In the genomic region with DNA sequence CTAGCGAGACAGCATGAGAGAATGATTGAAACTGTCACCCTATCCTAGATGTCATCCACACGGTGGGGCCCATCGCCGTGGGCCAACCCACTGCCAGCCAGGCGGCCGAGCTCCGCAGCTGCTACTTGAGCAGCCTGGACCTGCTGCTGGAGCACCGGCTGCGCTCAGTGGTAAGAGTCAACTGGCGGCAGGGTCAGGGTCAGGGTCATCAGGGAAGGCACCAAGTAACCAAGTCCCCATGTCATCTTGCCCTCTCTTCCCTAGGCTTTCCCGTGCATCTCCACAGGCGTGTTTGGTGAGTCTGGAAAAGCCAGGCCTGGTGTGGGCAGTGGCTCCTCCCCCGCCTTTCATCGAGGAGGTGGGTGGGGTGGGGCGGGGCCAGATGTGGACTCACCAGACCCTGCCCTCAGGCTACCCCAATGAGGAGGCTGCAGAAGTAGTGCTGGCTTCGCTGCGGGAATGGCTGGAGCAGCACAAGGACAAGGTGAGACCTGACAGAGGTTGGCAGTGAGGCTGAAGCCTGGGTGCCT, we compare ENCODE assay signal across 8 mouse cellular contexts. TPM values are rescaled to one million over a fixed set of nuclear protein-coding genes. Genes with fewer than 3 reads are reported as not detected.
DNase-seq lines count a peak whose midpoint lies in the region; ATAC-seq and TF ChIP-seq lines count a peak whose summit lies in the region.

No protein-coding gene starts in this region.

- no peak overlapping the region for H3K4me3 ChIP-seq in hindbrain, postnatal 0 days (ENCODE audit: low read length)
- H3K4me3 ChIP-seq in liver, embryonic 13.5 days (replicated peaks): no peak overlapping the region
- no peak overlapping the region for H3K4me3 ChIP-seq in neural tube, embryonic 15.5 days (replicated peaks)

- no peak overlapping the region for H3K27ac ChIP-seq in hindbrain, postnatal 0 days
- no peak overlapping the region for H3K27ac ChIP-seq in liver, embryonic 13.5 days
- no peak overlapping the region for H3K27ac ChIP-seq in neural tube, embryonic 15.5 days (replicated peaks)

- H3K4me2 ChIP-seq in hindbrain, postnatal 0 days (ENCODE audit: low read depth, low read length): no peak overlapping the region
- H3K4me2 ChIP-seq in liver, embryonic 13.5 days: no peak overlapping the region
- H3K4me2 ChIP-seq in neural tube, embryonic 15.5 days: no peak overlapping the region

- no peak overlapping the region for H3K9ac ChIP-seq in hindbrain, postnatal 0 days (replicated peaks; ENCODE audit: low read length)
- no peak overlapping the region for H3K9ac ChIP-seq in liver, embryonic 13.5 days
- H3K9ac ChIP-seq in neural tube, embryonic 15.5 days (replicated peaks): no peak overlapping the region

- ATAC-seq in hindbrain, postnatal 0 days: 0 out of 2 replicates have a peak, but pooled peaks have one; percentile 13
- ATAC-seq in liver, embryonic 13.5 days (ENCODE audit: low read depth): peak; percentile 38; the same call in 1 of the 2 replicates
- ATAC-seq in neural tube, embryonic 15.5 days (ENCODE audit: low FRiP score): peak; percentile 12; the same call in 1 of the 2 replicates
- no peak for ATAC-seq in granulocyte monocyte progenitor cell, adult 5-6 weeks (replicated peaks; ENCODE audit: poor library complexity, severe bottlenecking)

- H3K4me1 ChIP-seq in hindbrain, postnatal 0 days (ENCODE audit: insufficient read depth, low read length): no peaks in the 10 kb centered on the region
- H3K4me1 ChIP-seq in liver, embryonic 13.5 days (replicated peaks): peaks cover 31% of the 10 kb centered on the region
- H3K4me1 ChIP-seq in neural tube, embryonic 15.5 days: peaks cover 28% of the 10 kb centered on the region

- no peaks in the 10 kb centered on the region for H3K9me3 ChIP-seq in hindbrain, postnatal 0 days (ENCODE audit: low read length)
- no peaks in the 10 kb centered on the region for H3K9me3 ChIP-seq in liver, embryonic 13.5 days (replicated peaks)
- H3K9me3 ChIP-seq in neural tube, embryonic 15.5 days (replicated peaks): no peaks in the 10 kb centered on the region

- no peaks in the 10 kb centered on the region for H3K27me3 ChIP-seq in hindbrain, postnatal 0 days (ENCODE audit: insufficient read depth, low read length)
- peaks cover 6% of the 10 kb centered on the region; the same call in 1 of the 2 replicates for H3K27me3 ChIP-seq in liver, embryonic 13.5 days
- H3K27me3 ChIP-seq in neural tube, embryonic 15.5 days (replicated peaks): peaks cover 3% of the 10 kb centered on the region; the same call in 1 of the 2 replicates

- H3K36me3 ChIP-seq in hindbrain, postnatal 0 days (ENCODE audit: insufficient read depth, low read length): peaks cover 35% of the 10 kb centered on the region
- peaks cover 53% of the 10 kb centered on the region for H3K36me3 ChIP-seq in liver, embryonic 13.5 days
- H3K36me3 ChIP-seq in neural tube, embryonic 15.5 days: peaks cover 46% of the 10 kb centered on the region

- WGBS in hindbrain, postnatal 0 days: 19% methylated on average over 17 of the region's 17 CpGs
- WGBS in liver, embryonic 13.5 days (ENCODE audit: insufficient replicate concordance): 41% methylated on average over 17 of the region's 17 CpGs
- 9% methylated on average over 17 of the region's 17 CpGs for WGBS in neural tube, embryonic 15.5 days

- DNase-seq in ES-CJ7 (ENCODE audit: low read depth, low spot score): peak; percentile 81
- DNase-seq in embryo, embryonic 10 days (ENCODE audit: low spot score): peak; percentile 75
- DNase-seq in hindbrain, postnatal 0 days (ENCODE audit: low spot score): no peak
- no peak for DNase-seq in liver, embryonic 13.5 days
- DNase-seq in thymus, postnatal 4 days: no peak
- no peak for DNase-seq in natural killer cell, adult 2 months (ENCODE audit: low spot score in 2 of 2)

- no peak for TF ChIP-seq CTCF in hindbrain, postnatal 0 days (IDR thresholded peaks at IDR 0.05; ENCODE audit: low read depth)

RNA-seq across cellular contexts. Expression of a gene that starts 9.3 kb away (rescaled TPM):
- total RNA-seq in hindbrain, postnatal 0 days (2014; rRNA removed): 216 and 233 TPM in 2 replicates
- 248 and 253 TPM in 2 replicates for polyA plus RNA-seq in hindbrain, postnatal 0 days (2015; fragmentation: Nextera tagmentation; extraction: Ambion mirVana)
- 68.9 and 69.3 TPM in 2 replicates for polyA plus RNA-seq in liver, embryonic 13.5 days (2015; fragmentation: Nextera tagmentation; extraction: Ambion mirVana)
- polyA plus RNA-seq in neural tube, embryonic 15.5 days (2015; fragmentation: Nextera tagmentation; extraction: Ambion mirVana): 226 and 235 TPM in 2 replicates
- total RNA-seq in granulocyte monocyte progenitor cell, adult 5-6 weeks (2014; fragmentation: Nextera tagmentation): 61.0 and 61.2 TPM in 2 replicates
- total RNA-seq in granulocyte monocyte progenitor cell, adult 5-6 weeks (2017): 63.0 and 69.0 TPM in 2 replicates

RNA-seq across cellular contexts. Expression of a gene that starts 20.6 kb away (rescaled TPM):
- total RNA-seq in hindbrain, postnatal 0 days (2014; rRNA removed): 1,715 and 1,845 TPM in 2 replicates
- 2,044 and 2,080 TPM in 2 replicates for polyA plus RNA-seq in hindbrain, postnatal 0 days (2015; fragmentation: Nextera tagmentation; extraction: Ambion mirVana)
- 734 and 757 TPM in 2 replicates for polyA plus RNA-seq in liver, embryonic 13.5 days (2015; fragmentation: Nextera tagmentation; extraction: Ambion mirVana)
- 1,209 and 1,254 TPM in 2 replicates for polyA plus RNA-seq in neural tube, embryonic 15.5 days (2015; fragmentation: Nextera tagmentation; extraction: Ambion mirVana)
- total RNA-seq in granulocyte monocyte progenitor cell, adult 5-6 weeks (2014; fragmentation: Nextera tagmentation): 854 and 878 TPM in 2 replicates
- total RNA-seq in granulocyte monocyte progenitor cell, adult 5-6 weeks (2017): 563 and 615 TPM in 2 replicates

RNA-seq across cellular contexts. Expression of a gene that starts 44.2 kb away (rescaled TPM):
- total RNA-seq in hindbrain, postnatal 0 days (2014; rRNA removed): 56.5 and 59.7 TPM in 2 replicates
- polyA plus RNA-seq in hindbrain, postnatal 0 days (2015; fragmentation: Nextera tagmentation; extraction: Ambion mirVana): 42.7 and 42.8 TPM in 2 replicates
- 28.8 and 36.9 TPM in 2 replicates for polyA plus RNA-seq in liver, embryonic 13.5 days (2015; fragmentation: Nextera tagmentation; extraction: Ambion mirVana)
- 59.6 and 61.3 TPM in 2 replicates for polyA plus RNA-seq in neural tube, embryonic 15.5 days (2015; fragmentation: Nextera tagmentation; extraction: Ambion mirVana)
- total RNA-seq in granulocyte monocyte progenitor cell, adult 5-6 weeks (2014; fragmentation: Nextera tagmentation): 67.4 and 72.3 TPM in 2 replicates
- total RNA-seq in granulocyte monocyte progenitor cell, adult 5-6 weeks (2017): 42.9 and 49.3 TPM in 2 replicates

Comparison
In these comparisons a context has a peak if more than half of its experiments do, and no peak if none do; other contexts are left out.
1. DNase-seq: peak in ES-CJ7 (single experiment) and embryo, embryonic 10 days (single experiment); none in hindbrain, postnatal 0 days (single experiment), liver, embryonic 13.5 days (single experiment), thymus, postnatal 4 days (single experiment) and natural killer cell, adult 2 months (0 of 2).